Mouse (Mus musculus) hindbrain, embryonic 13.5 days (tissue): ENCODE results near the gene Wdr4. TPM values are rescaled to one million over a fixed set of nuclear protein-coding genes. Genes with fewer than 3 reads are reported as not detected.

Experiments used
- ATAC-seq: fragments of 200-750 bp; cut with Nextera tagmentation; 2 replicates; pipeline ENCODE4 v1.8.0; 2017; ENCODE audit warnings: moderate TSS enrichment; ENCODE audit not compliant: low FRiP score
- H3K27ac ChIP-seq: fragments of 300-500 bp; sonication (generic); 2 replicates; pipeline ENCODE4 v1.5.1; 2015; ENCODE audit warnings: inconsistent platforms, mild to moderate bottlenecking, moderate library complexity
- H3K27me3 ChIP-seq: fragments of 300-500 bp; sonication (generic); 2 replicates; pipeline ENCODE4 v1.6.1; 2015; ENCODE audit warnings: mild to moderate bottlenecking, inconsistent platforms
- H3K36me3 ChIP-seq: fragments of 300-500 bp; sonication (generic); 2 replicates; pipeline ENCODE4 v1.6.1; 2015; ENCODE audit warnings: mild to moderate bottlenecking, inconsistent platforms
- H3K4me1 ChIP-seq: fragments of 300-500 bp; sonication (generic); replicated peaks from 2 replicates; pipeline ENCODE4 v1.6.1; 2015; ENCODE audit warnings: inconsistent platforms
- H3K4me2 ChIP-seq: fragments of 300-500 bp; sonication (generic); 2 replicates; pipeline ENCODE4 v1.6.1; 2015; ENCODE audit warnings: inconsistent platforms, mild to moderate bottlenecking, moderate library complexity
- H3K4me3 ChIP-seq: fragments of 300-500 bp; sonication (generic); 2 replicates; pipeline ENCODE4 v1.5.1; 2015; ENCODE audit warnings: mild to moderate bottlenecking, inconsistent platforms
- H3K9ac ChIP-seq: fragments of 300-500 bp; sonication (generic); 2 replicates; pipeline ENCODE4 v1.6.1; 2015; ENCODE audit warnings: mild to moderate bottlenecking, inconsistent platforms
- H3K9me3 ChIP-seq: fragments of 300-500 bp; sonication (generic); 2 replicates; pipeline ENCODE4 v1.6.1; 2016; ENCODE audit warnings: inconsistent platforms
- WGBS: fragments of 180-500 bp; shearing (Covaris S2); methylation state at CpG from one replicate; pipeline ENCODE4 v1.1.7; 2015; 5-methylcytosine and 5-hydroxymethylcytosine counted together
- polyA plus RNA-seq: library from polyadenylated mRNA; unstranded; fragments of >200 nt; fragmentation: Nextera tagmentation; extraction: Ambion mirVana; gene quantifications from 2 replicates; pipeline ENCODE4 v1.2.1, GENCODE M21; 2015

Gene Wdr4
- polyA plus RNA-seq, 1 experiment from 2014 or later = 33.2 TPM

DNA sequence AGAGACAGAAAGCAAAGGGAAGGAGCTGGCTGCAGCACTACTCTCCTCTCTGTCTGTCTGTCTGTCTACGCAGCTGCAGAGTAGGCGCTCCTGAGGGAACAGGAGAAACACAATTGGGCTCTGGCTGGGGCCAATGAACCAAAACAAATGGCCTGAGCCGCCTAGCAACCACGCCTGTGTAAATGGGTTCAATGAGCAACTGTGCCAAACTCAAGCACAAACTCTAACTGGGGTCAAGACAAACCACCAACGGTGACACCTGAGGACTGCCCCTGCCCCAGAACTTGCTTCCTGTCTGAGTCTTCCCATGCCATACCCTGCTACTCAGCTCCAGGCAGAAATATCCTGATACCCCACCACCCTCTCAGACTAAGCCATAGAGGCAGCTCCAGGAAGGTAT, 14.8 kb downstream of the Wdr4 start:
- 56% methylated on average over 5 of the region's 5 CpGs for WGBS
- Histone ChIP-seq H3K9me3 (no peaks in the 10 kb centered on the region), H3K4me1 (peaks cover 16% of the 10 kb centered on the region), H3K9ac (no peak overlapping the region), H3K4me2 (no peak overlapping the region), H3K27me3 (no peaks in the 10 kb centered on the region), H3K4me3 (no peak overlapping the region), H3K36me3 (peaks cover 95% of the 10 kb centered on the region), H3K27ac (no peak overlapping the region)
- ATAC-seq = no peak

DNA sequence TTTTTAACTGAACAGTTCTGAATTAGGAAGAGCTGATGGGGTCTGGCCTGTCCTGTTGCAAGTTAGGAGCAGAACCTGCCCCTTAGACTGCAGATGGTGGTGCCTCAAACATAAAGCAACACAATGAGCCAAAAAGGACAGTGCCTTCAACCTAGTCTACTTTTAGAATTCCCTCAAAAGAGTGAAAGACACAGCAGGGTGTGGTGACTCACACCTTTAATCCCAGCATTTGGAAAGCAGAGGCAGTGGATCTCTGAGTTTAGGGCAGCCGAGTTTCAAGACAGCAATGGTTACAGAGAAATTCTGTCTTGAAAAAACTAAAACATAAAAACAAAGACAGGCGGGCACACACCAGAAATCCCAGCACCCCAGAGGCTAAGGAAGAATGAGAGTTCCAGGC, 15.8 kb downstream of the Wdr4 start:
- Histone ChIP-seq H3K9ac (no peak overlapping the region), H3K4me1 (peaks cover 16% of the 10 kb centered on the region), H3K27me3 (no peaks in the 10 kb centered on the region), H3K9me3 (no peaks in the 10 kb centered on the region), H3K4me3 (no peak overlapping the region), H3K36me3 (peaks cover 94% of the 10 kb centered on the region), H3K4me2 (no peak overlapping the region), H3K27ac (no peak overlapping the region)
- no peak for ATAC-seq
- 92% methylated on average over 2 of the region's 2 CpGs for WGBS

DNA sequence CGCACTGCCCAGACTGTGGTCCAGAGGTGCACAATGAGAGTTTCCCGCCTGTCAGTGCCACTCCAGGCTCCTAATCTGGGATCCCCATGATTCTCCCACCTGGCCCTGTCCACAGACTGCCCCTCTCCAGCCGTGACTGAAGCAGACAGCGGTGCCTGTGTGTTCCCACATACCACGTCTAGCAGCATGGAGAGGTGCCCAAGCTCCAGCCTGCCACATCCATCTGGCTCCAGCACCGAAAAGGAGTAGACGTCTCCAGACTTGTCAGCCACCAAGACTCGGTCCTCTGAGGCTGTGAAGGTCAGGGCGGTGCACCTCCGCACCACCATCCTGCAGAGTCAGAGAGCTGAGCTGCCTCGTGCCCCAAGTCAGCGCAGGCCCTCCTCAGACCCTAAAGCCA, 16.4 kb downstream of the Wdr4 start:
- Histone ChIP-seq H3K4me1 (peaks cover 16% of the 10 kb centered on the region), H3K36me3 (peaks cover 95% of the 10 kb centered on the region)
- 97% methylated on average over 12 of the region's 12 CpGs for WGBS

DNA sequence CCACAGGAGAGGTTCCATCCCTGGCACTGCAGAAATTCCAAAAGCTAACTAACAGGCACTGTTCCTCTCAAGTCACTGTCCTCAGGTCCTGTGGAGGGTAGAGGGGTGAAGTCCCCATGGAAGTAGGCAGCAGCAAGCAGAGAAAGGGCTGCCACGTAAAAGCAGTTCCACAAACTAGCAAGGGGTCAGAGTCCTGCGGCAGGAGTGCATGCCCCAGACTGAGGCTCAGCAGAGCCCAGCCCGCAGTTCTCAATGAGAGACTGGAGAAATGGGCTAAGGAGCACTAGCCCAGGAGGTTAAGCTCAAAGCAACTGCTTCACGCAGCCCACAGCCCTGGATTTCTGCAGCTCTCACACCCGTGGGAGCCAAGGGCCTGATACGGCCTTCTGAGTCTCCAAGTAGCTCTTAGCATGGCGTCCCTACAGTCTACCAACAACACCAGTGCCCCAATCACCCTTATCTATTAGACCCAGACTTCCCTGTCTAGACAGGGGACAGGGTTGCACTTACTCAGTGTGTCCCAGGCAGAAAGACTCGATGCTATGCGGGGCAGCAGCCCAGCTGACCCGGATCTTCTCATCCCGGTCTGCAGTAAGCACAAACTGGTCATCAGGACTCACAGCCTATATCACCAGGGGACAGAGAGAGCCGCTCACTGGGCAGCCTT, 17.4 kb downstream of the Wdr4 start:
- no peak for ATAC-seq
- Histone ChIP-seq H3K9me3 (no peaks in the 10 kb centered on the region), H3K4me2 (no peak overlapping the region), H3K4me3 (no peak overlapping the region), H3K9ac (no peak overlapping the region), H3K4me1 (peaks cover 16% of the 10 kb centered on the region), H3K36me3 (peaks cover 95% of the 10 kb centered on the region), H3K27me3 (no peaks in the 10 kb centered on the region), H3K27ac (no peak overlapping the region)
- WGBS = 92% methylated on average over 12 of the region's 12 CpGs

More for the DNA sequence above, 16.4 kb downstream of the Wdr4 start:
- no peak overlapping the region for H3K4me2 ChIP-seq
- no peak for ATAC-seq
- H3K27ac ChIP-seq = no peak overlapping the region
- no peak overlapping the region for H3K9ac ChIP-seq
- no peaks in the 10 kb centered on the region for H3K9me3 ChIP-seq
- H3K27me3 ChIP-seq = no peaks in the 10 kb centered on the region
- no peak overlapping the region for H3K4me3 ChIP-seq

DNA sequence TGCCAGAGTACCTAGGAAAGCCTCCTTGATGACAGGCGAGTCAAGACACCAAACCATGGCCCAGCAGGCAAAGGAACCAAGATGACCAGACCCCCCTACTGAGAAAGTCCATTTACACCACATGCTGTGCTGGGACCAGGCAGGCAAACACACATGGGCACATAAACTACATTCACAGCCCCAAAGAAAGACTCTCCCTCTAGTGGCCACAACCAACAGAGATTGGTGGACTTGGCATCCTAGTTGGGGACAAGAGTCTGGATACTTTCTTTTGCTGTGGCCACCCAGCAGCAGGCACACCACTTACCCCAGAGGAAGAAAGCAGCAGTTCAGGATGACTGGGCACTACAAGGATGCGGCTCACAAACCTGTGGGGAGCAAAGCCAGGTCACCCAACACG, 18.9 kb downstream of the Wdr4 start:
- WGBS = 86% methylated on average over 3 of the region's 3 CpGs
- no peaks in the 10 kb centered on the region for H3K27me3 ChIP-seq
- no peaks in the 10 kb centered on the region for H3K9me3 ChIP-seq
- H3K4me3 ChIP-seq = no peak overlapping the region
- ATAC-seq = no peak
- H3K27ac ChIP-seq = no peak overlapping the region
- H3K4me2 ChIP-seq = no peak overlapping the region
- peaks cover 13% of the 10 kb centered on the region for H3K4me1 ChIP-seq
- peaks cover 96% of the 10 kb centered on the region for H3K36me3 ChIP-seq
- H3K9ac ChIP-seq = no peak overlapping the region

DNA sequence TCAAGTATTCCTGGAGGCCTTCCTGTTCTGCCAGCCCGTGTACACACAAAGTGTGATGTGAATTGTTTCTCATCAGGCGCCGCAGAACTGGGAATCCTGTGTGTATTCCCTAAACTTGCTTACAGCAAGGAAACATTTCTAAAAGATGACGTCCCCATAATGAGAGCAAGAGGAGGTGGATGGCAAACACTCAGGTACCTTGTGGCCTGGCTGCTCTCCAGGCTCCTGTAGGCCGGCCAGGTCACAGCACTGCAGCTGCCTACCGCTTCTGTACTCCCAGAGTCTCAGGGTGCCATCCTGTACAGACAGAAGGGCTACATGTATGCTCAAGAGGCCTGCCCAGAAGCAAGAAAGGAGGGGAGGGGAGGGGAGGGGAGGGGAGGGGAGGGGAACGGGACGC, 19.4 kb downstream of the Wdr4 start:
- Histone ChIP-seq H3K4me1 (peaks cover 10% of the 10 kb centered on the region), H3K36me3 (peaks cover 96% of the 10 kb centered on the region), H3K9me3 (no peaks in the 10 kb centered on the region), H3K4me3 (no peak overlapping the region), H3K9ac (no peak overlapping the region), H3K4me2 (no peak overlapping the region), H3K27ac (no peak overlapping the region), H3K27me3 (no peaks in the 10 kb centered on the region)
- no peak for ATAC-seq
- 93% methylated on average over 6 of the region's 8 CpGs for WGBS

DNA sequence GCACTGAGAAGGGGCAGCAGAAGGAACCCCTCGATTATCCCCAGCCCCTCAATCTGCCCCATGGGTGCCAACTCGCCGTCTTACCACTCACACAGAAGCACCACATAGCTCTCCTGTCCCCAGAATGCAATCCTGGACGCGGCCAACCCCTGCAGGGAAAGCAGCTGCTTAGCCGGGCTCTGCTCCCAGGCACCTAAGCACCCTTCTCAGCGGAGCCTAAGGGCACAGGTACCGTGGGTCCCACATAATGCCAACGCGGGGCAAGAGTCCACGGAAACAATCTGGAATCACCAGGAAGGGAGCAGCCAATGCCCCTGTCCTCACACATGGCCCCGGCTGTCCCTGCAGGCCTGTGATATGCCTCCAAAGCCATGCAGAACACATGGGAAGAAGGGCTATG, 20.1 kb downstream of the Wdr4 start:
- Histone ChIP-seq H3K36me3 (peaks cover 94% of the 10 kb centered on the region), H3K4me1 (peaks cover 3% of the 10 kb centered on the region), H3K27me3 (no peaks in the 10 kb centered on the region), H3K9ac (no peak overlapping the region), H3K27ac (no peak overlapping the region), H3K4me3 (no peak overlapping the region), H3K9me3 (no peaks in the 10 kb centered on the region), H3K4me2 (no peak overlapping the region)
- no peak for ATAC-seq
- 91% methylated on average over 12 of the region's 12 CpGs for WGBS

DNA sequence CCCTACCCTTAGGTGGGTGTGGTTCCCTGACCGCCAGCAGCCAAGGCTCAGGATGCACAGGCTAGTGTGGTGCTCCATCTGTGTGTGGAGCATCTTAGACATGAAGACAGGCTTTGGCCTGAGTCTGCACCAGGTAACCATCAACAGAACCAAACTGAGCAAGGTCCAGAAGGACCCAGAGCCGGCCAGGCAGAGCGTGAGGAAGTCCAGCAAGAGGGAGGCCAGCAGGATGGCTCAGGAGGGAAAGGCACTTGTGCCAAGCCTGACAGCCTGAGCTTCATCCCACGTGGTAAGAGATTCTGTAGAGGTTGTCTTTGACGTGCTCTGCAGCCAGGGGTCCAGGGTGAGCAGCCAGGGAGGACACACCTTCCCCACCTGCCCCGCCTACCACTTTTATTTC, 22.1 kb downstream of the Wdr4 start:
- WGBS = 86% methylated on average over 6 of the region's 6 CpGs

DNA sequence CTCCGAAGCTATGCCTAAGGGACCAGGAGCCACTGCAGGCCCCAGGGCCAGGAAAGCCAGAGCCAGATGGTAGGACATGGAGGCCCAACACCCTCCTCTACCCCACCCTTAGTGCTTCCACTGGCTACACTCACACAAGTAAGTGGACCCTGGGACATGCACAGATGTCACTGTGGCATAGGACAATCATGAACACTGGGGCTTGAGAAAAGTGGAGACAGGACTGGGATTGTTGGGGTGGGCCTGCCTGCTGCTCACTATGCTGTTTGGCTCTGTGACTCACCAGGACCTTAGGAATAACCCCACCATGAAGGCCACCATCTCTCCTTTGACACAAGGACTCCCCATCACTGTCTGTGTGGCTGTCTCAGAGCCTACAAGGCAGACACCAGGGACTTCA, 24.8 kb downstream of the Wdr4 start:
- H3K4me2 ChIP-seq = no peak overlapping the region
- H3K9ac ChIP-seq = no peak overlapping the region
- H3K27me3 ChIP-seq = no peaks in the 10 kb centered on the region
- H3K36me3 ChIP-seq = peaks cover 49% of the 10 kb centered on the region
- 95% methylated on average over 1 of the region's 1 CpGs for WGBS
- no peak overlapping the region for H3K4me3 ChIP-seq
- no peaks in the 10 kb centered on the region for H3K9me3 ChIP-seq
- no peaks in the 10 kb centered on the region for H3K4me1 ChIP-seq
- no peak for ATAC-seq
- H3K27ac ChIP-seq = no peak overlapping the region

More for the DNA sequence above, 22.1 kb downstream of the Wdr4 start:
- Histone ChIP-seq H3K4me1 (no peaks in the 10 kb centered on the region), H3K4me2 (no peak overlapping the region), H3K4me3 (no peak overlapping the region), H3K27ac (no peak overlapping the region), H3K9ac (no peak overlapping the region), H3K36me3 (peaks cover 75% of the 10 kb centered on the region), H3K9me3 (no peaks in the 10 kb centered on the region), H3K27me3 (no peaks in the 10 kb centered on the region)
- no peak for ATAC-seq

DNA sequence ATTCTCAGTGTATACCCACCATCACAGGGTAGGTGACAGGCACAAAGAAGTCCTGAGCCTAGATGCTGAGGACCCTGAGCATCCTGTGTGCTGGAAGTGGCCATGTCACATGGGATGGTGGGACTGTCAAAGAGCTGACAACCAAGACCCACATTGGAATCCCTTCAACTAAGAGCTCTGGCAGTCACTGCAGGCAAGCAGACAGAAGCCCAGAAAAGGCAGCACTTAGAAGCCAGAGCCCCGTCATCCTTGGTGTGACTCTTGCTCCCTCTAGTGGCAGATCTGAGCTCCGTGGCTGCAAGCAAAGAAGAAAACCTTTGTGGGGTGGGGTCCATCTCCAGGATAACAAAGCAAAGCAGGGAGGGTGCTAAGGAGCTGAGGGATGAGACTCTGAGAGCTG, 27.4 kb downstream of the Wdr4 start:
- Histone ChIP-seq H3K4me2 (no peak overlapping the region), H3K4me3 (no peak overlapping the region), H3K4me1 (peaks cover 6% of the 10 kb centered on the region), H3K36me3 (peaks cover 24% of the 10 kb centered on the region), H3K27me3 (0 out of 2 replicates have a peak, but pooled peaks cover 7% of the 10 kb centered on the region), H3K27ac (no peak overlapping the region), H3K9ac (no peak overlapping the region), H3K9me3 (no peaks in the 10 kb centered on the region)
- ATAC-seq = peak; percentile 71
- 2% methylated on average over 2 of the region's 2 CpGs for WGBS

DNA sequence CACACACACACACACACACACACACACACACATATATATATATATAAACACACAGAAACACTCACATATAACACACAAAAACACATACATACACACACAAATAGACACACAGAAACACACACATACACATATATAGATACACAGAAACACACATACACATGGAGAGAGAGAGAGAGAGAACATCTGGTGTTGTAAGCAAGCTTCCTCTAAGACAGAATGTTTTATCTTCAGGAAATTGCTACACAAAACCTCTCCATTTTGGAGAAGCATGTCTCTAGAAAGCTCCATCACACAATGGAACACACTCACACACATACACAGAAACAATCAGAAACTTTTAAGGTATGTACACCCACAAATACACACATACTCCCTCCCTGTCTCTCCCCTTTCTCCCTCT, 28.4 kb downstream of the Wdr4 start:
- H3K27me3 ChIP-seq = 0 out of 2 replicates have a peak, but pooled peaks cover 7% of the 10 kb centered on the region
- peaks cover 15% of the 10 kb centered on the region for H3K36me3 ChIP-seq
- ATAC-seq = no peak
- H3K9me3 ChIP-seq = no peaks in the 10 kb centered on the region
- no peak overlapping the region for H3K27ac ChIP-seq
- no peak overlapping the region for H3K4me3 ChIP-seq
- H3K4me2 ChIP-seq = no peak overlapping the region
- H3K4me1 ChIP-seq = peaks cover 16% of the 10 kb centered on the region
- H3K9ac ChIP-seq = 0 out of 2 replicates have a peak overlapping the region, but pooled peaks have one; percentile 3

DNA sequence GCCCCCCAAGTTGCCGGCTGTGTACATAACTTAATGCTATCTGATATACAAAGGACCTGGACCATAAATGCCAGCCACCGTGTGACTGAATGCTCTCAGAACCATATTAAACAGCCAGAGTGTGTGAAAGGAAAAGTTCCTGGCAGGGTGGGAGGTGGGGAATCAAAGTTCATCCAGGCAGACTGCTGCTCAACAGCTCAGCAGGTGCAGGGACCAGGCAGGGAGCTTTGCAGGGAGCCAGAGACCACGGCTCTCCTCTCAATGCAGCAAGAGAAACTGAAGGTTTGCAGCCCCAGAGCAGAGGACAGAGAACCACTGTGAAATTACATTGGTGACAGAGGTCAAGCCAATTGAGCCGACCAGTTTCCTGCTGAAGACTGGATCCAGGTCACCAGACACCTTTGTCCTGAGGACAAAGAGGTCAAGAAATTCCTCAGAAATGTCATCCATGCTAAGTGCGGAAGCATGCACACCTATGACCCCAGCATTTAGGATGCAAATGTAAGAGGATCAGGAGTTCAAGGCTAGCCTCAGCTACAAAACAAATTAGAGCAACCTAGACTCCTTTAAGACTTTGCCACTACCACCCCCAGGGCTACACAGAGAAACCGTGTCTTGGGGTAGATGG, 32.2 kb downstream of the Wdr4 start:
- WGBS = 25% methylated on average over 6 of the region's 6 CpGs
- H3K27ac ChIP-seq = peak overlapping the region; percentile 76
- no peak overlapping the region for H3K4me2 ChIP-seq
- H3K4me3 ChIP-seq = no peak overlapping the region
- no peaks in the 10 kb centered on the region for H3K9me3 ChIP-seq
- H3K36me3 ChIP-seq = no peaks in the 10 kb centered on the region
- H3K27me3 ChIP-seq = 0 out of 2 replicates have a peak, but pooled peaks cover 7% of the 10 kb centered on the region
- H3K4me1 ChIP-seq = peaks cover 16% of the 10 kb centered on the region
- ATAC-seq = no peak
- H3K9ac ChIP-seq = no peak overlapping the region

DNA sequence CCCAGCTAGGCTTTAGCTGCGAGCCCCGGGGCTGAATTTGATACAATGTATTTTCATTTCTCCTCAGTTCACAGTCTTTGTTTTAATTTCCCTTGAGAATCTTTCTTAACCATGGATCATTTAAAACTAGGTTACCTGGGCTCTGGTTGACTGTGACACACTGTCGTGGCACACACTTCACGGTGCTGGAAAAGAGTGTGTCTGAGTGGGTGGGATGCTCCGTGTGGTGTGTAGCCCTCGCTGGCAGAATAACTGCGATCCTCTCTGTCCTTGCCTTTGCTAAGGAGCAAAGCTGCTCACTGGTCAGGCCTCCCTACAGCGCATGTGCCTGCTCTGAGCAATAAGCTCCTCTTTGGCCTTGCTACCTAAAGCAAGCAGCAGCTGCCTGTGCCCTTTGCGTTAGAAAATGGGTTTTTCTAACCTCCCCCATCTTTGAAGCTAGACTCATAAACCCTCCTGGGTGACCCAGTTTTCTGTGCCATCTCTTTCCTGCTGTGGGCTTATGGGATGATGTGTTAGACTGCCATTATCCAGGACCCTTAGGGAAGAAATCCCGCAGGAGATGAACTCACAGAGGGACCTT, 33.1 kb downstream of the Wdr4 start:
- H3K27ac ChIP-seq = peak overlapping the region; percentile 76
- peaks cover 16% of the 10 kb centered on the region for H3K4me1 ChIP-seq
- 0 out of 2 replicates have a peak, but pooled peaks cover 7% of the 10 kb centered on the region for H3K27me3 ChIP-seq
- H3K9ac ChIP-seq = peak overlapping the region; percentile 31; the same call in 1 of the 2 replicates
- no peaks in the 10 kb centered on the region for H3K36me3 ChIP-seq
- 66% methylated on average over 10 of the region's 10 CpGs for WGBS
- no peak overlapping the region for H3K4me2 ChIP-seq
- no peaks in the 10 kb centered on the region for H3K9me3 ChIP-seq
- no peak overlapping the region for H3K4me3 ChIP-seq
- no peak for ATAC-seq
